Mouse (Mus musculus) forelimb bud, embryonic 11.5 days (tissue): ENCODE data around the gene Guca2b.
A peak's percentile ranks its signal among the peaks of the same experiment; 100 is the strongest.

Experiments
- DNase-seq: peaks from one replicate; pipeline ENCODE4 v3.0.0-alpha.2; 2012; ENCODE audit warnings: low read depth, low spot score

Gene Guca2b

DNA sequence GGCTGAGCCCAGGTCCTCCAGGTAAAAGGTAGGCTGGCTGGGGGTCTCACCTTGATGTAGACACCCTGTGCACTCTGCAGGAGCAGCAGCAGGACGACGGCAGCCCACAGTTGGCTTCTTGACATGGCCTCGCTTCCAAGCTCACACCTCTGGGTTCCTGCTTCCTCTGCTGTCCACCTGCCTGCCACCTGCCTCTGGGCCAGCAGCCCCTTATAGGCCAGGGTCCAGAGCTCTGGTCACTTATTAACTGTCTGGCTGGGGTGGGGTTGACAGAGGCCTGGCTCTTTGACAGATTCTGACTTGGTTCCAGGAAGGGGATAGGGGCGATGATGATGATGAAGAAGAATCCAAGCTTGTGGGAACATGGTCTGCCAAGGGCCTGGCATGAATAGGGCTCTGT is at the start of gene Guca2b:
Gene Guca2b (minus strand): TSS at position 224 of the 400 bp plus-strand sequence.
- no peak for DNase-seq

DNA sequence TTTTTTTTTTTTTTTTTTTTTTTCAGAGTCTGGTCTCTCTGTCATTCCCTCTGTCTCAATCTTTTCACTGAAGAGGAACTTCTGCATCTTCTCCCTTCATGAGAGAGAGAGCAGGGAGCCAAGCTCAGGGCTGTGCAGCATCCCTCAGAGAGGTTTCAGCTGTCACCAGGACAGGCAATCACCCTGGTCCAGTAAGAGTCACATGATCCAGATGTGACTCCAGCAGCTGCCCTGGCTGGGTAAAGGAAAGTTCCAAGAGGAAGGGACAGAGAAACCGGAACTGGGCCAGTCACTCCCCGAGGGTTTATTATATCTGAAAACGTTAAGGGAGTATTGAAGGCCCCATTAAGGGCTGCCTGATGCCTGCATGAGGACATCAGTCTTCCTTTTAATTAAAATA is 49.0 kb upstream of the Guca2b start:
- DNase-seq: peak; percentile 11

DNA sequence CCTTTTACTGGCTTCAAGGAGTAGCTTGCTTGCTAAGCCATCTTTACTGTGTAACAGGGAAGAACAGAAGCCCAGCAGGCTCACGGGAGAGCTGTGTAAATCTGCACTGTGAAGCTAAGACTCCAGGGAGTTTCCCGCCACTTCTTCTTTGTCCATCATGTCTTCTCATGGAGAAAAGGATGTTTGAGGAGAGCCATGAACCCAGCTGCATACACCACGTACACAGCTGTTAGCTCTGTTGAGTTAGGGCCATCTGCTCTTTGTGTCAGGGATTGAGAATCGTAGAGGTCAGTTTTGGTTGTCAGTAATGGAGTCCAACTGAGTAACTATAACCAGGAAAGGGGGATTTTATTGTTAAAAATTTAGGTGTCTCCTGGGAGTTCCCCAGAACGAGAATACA is 48.6 kb upstream of the Guca2b start:
- DNase-seq: no peak

DNA sequence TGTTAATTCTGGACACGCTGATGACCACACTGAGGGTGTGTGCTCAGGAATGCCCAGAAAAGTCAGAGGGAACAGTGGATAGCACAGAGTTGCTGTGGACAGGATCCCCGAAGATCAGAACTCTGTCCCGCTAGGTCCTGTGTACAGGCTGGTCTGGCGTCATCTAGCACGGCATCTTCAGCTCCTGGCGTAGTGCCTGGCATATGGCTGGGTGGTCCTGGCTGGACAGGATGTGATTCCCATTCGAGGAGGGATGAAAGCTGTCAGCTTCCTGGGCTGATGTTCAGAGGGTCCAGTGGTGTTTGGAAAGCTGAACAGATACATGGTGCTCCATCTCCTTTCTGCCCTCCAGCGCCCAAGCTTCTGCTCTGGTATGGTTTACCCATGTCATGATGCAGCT is 45.2 kb upstream of the Guca2b start:
- DNase-seq: no peak

GRCm38 (mm10) chr4:119701269-119701954 is 42.7 kb upstream of the Guca2b start:
- no peak for DNase-seq

DNA sequence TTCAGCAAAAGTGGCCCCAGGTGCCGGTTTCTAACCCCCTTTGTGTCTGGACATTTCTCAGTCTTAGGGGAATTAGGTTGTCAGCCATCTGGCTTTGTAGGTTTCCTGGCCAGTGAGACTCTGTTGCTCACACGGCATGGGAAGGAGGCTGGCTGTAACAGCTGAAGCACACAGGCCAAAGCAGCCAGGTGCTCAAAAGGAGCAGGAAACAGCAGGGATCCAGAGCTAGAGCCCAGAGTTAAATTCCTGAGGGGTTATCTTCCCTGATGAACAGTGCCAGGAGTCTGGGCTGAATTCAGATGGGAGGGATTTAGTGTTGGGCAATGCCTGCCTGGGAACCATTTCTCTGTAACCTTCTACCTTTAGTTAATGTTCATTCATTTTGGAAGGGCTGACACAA is 39.6 kb upstream of the Guca2b start:
- no peak for DNase-seq

- no peak for DNase-seq
These were observed 27.0 kb upstream of the Guca2b start for GRCm38 (mm10) chr4:119685746-119686145.

DNA sequence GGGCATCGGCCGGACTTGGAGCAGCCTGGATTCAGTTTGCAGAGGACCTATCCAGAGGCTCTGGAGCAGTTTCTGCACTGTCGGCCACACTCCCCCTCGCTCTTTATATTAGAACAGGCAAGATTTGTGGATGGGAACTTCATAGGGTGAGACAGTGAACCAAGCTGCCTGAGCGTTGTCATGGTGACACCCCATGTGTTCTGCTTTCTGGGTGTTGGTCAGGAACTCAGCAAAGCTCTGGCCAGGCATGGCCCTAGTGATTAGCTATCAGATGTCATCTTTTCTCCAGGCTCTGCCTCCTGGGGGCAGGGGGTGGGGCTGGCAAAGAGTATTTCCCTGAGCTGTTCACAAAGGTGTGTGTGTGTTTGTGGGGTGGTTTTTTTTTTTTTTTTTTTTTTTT is 23.8 kb upstream of the Guca2b start:
- DNase-seq: no peak

GRCm38 (mm10) chr4:119672685-119673084 is 13.9 kb upstream of the Guca2b start:
- no peak for DNase-seq

DNA sequence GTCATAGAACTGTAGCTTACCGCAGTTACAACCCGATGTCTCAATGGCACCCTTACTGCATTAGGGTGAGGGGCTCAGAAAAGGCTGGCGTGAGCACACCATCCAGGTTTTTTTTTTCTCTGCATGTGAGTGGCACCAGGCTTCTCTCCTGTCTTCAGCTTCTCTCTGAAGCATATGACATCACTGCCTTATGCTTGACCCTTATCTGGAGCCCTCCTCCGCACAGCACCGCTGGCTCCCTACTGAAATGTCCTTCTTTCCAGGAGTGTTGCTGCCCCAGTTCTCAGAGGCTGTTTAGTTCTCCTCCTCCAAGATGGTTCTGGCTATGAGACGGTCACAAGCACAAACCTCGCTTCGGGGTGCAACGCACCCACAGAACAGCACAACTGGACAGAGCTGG is 12.4 kb upstream of the Guca2b start:
- no peak for DNase-seq

DNA sequence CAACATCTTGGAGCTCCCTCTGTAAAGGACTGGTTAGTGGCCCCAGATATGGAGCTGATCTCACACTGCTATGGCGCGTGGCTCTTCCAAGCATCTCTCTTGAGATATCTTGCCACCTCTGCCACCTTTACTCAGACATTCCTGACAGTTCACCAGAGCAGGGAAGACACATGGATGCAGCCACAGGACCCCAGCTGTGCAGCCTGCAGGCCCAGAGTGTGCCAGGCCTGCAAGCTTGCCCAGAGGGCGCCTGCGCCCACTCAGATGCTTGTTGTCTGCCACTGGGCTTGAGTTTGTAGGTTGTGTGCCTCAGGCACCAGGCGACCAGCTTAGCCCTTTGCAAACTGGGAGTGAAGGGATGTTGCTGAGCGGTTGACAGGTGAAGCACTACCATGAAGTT is 12.0 kb upstream of the Guca2b start:
- DNase-seq: no peak

DNA sequence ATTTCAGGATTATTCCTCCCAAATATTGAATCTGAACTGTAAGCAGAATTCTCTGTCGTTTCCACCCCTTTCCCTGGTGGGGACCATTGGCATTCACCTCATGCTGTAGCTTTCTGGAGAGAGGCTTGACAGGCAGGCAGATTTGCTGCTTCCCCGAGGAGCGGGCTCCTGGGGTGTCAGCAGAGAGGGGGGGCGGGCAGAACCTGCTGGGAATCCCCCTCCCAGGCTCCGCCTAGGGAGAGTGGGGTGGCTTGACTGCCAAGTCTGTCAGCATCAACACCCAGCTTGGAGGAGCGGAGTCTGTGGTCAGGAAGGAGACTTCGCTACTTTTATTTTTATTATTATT is 11.4 kb upstream of the Guca2b start:
- no peak for DNase-seq

GRCm38 (mm10) chr4:119669356-119670209 is 10.8 kb upstream of the Guca2b start:
- no peak for DNase-seq

- DNase-seq: no peak
These were observed 9.8 kb upstream of the Guca2b start for GRCm38 (mm10) chr4:119668596-119668995.

GRCm38 (mm10) chr4:119668185-119668584 is 9.4 kb upstream of the Guca2b start:
- DNase-seq: no peak

DNA sequence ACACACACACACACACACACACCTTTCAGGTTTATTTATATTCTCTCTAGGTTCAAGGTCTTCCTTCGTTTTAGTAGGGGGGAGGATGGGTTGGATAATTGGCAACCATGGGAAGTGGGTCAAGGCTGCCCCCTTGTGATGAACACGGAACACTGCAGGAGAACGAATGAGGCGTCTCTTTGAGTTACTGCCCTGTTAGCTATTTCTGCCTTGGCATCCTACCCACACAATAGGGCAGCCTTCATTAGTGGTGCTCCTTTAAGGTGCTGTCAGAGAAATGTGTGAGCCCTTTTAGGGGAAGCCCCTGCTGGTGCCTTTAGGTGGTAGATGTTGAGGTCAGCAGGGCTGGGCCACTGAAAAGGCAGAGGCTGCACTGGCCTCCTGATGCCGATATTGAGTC is 8.7 kb upstream of the Guca2b start:
- DNase-seq: peak; percentile 56

DNA sequence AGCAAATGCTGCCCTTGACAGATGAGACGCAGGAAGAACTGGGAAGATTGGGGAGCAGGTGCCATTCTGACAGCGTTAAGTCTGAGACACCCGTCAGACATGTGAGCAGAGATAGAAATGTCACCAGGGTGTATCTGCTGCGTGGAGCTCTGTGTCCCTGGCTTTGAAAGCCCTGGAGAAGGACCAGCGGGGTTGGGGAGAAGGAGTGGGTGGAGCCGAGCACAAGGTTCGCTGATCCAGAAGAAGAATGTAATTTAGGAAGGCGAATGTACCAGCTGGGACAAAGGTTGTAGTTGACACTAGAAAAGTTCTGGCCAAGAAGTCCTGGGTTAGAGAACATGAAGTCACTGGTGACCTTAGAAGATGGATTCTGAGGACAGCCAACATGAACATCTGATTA is 7.4 kb upstream of the Guca2b start:
- no peak for DNase-seq

DNA sequence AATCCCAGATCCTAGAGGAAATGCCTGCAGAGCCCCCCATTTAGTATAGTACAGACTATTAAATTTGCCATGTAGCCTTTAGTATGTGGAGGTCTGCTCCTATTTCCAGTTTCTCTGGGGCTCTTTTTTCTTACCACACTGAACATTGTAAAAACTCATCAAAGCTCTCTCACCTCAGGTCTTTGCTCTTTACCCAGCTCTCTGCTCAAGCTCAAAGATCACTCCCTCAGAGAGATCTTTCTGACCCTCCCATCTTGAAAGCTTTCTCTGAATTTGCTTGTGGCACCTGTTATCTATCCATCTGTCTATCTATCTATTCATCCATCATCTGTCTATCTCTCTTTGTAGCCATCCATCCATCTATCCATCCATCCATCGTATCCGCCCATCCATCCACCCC is 6.4 kb upstream of the Guca2b start:
- DNase-seq: no peak

GRCm38 (mm10) chr4:119663409-119664095 is 4.8 kb upstream of the Guca2b start:
- DNase-seq: no peak

GRCm38 (mm10) chr4:119662976-119663375 is 4.2 kb upstream of the Guca2b start:
- no peak for DNase-seq

- DNase-seq: no peak
These were observed 3.4 kb upstream of the Guca2b start for GRCm38 (mm10) chr4:119662151-119662550.

DNA sequence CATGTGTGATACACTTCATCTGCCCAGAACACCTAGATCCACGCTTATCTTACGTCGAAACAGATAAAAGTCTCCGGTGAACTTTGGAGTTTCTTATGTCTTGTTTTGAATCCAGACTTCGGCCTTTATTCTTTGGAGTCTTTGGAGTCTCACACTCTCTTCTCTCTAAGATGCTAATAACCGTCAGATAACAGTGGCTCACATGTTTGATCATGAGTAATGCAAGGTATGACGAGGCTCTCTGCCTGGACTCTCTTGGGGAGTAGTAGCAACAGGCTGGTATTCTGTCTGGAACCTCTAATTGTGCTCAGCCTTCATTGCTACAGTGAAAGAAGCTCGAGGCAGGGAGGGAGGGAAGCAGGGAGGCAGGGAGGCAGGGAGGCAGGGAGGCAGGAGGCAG is 1.3 kb upstream of the Guca2b start:
- no peak for DNase-seq

DNA sequence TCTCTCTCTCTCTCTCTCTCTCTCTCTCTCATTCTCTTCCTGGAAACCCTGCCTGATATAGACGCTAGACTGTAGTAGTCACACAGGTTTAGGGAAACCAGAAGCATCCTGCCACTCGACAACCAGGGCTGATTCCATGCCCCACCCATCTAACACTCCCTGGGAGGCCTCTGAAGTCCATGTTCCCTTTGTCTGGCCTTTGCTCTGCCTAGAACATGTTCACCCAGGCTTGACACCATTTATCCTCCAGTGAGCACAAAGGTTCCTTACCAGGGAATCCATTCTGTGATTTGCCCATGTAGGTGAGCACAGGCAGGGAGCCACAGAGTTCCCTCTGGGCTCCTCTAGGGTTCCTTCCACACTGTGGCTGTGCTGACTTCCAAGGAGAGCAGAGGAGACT is 508 bp downstream of the Guca2b start:
- no peak for DNase-seq
